Mouse (Mus musculus): ENCODE results near the gene Smim15.

Gene Smim15

DNA sequence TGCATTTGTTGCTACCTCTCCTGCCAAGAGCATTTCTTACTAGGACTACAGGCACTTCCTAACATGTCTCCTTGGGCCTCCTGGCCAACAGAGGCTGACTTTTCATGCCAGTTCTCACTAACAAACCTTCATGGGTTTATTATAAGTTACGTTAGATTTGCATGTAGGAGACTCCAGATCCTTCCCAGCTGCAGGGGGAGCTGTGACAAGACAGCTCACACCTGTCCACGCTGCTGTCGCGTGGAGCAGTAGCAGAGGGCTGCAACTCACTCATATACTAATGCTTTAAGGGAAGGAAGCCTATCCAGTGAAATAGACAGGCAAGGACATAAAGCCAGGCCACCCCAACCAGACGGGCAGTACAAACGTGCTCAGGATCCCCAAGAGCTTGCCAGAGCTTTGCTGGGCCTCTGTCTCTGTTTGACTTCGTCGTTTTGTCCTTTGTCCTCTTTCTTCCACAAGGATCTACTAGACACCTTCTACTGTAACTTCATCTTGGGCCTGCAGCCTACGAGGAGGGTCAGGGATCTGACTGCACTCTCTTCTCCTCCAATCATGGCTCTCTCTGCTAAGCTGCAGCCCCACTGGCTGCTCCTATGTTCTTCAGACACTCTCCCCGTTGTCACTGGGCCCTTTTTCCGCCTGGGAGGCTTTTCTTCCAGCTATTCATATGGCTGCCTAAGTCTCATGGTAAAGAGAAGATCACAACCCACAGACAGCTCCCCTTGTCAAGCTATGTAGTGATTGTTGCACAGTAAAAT lies 19.3 kb downstream of the Smim15 start:
- no peak for DNase-seq (ENCODE audit: low spot score)

DNA sequence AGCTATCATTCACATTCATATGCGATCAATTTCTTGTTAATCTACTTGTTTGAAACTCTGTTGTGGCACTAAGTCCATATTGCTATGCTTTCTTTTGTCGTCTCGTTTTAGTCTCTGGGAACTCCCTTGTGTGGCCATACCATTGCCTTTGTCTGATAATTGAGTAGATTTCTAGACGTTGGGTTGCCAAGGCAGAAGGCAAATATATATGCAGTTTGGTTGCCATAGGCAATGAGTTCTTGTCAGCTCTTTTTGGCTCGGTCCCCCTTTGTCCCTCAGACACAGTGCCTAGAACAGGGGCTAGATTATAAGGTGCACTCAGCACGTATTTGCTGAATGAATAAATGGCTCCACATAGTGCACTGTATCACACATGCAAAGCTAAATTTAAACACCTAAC lies 20.1 kb downstream of the Smim15 start:
- DNase-seq (ENCODE audit: low spot score) = peak; percentile 50

DNA sequence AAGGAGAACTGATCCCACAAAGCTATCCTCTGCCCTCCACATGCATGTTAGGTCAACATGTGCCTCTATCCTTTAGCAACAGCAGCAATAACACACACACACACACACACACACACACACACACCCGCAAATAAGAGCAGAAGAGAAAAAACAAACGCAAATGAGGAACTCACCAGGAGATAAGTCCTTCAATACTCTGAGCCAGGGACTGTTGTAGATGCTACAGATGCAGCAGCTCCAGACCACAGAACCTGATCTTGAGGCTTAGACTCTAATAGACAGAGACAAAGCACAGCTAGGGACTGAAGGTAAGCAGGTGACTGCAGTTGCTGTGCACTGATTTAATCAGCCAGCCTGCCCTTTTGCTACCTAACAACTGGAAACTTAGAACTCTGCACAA lies 21.8 kb downstream of the Smim15 start:
- no peak for DNase-seq (ENCODE audit: low spot score)

DNA sequence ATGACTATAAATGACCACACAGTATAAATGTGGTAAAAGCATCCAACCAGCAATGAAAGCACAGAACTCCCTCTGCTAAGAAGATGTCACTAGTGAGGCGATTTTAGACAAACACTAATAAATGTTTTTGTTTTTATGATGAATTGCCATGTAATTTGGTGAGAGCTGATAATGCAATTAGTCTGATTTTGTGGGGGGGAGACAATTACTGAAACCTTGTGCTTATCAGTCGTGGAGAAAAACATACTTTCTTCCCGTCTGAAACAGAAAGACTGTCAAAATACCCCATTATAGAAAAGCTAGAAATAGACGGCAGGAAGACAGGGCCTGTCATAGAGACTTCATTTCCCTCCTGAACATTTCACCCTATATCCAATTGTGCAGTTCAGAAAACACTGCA lies 24.9 kb downstream of the Smim15 start:
- no peak for DNase-seq (ENCODE audit: low spot score)

DNA sequence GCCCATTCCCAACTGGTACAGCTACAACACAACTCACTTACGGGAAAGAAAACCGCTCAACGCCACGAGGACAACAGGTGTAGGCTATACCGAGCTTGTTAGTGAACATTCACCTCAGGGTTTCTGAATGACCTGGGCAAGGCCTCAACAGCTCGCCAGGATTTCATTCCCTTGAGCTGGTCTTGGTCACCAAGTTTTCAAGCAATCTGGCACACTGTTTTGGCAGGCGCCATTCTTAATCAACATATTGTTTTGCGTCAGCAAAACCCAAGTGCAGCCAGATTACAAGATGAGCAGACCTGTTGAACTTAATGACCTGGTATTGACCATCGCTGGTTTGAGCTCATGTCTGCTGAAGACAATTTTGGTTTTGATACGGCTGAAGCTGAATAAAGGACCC lies 25.9 kb downstream of the Smim15 start:
- DNase-seq (ENCODE audit: low spot score) = no peak

DNA sequence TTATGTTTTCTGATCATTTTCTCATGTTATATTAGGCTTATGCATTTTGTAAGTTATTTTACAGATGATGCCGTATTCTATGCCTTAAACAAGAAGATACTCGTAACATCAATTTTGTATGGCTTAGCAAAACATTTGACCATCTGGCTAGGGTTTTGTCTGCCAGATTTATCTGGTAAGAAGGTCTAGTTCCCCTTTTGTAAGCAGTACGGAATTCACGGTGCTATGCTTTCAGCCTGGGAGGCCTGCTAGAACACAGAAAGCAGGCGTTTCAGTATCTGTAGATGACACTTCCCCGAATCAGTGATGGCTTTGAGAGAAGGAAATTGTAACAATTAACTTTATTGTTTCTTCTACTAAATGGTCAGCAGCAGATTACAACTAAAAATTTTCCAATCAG lies 33.2 kb downstream of the Smim15 start:
- no peak for DNase-seq (ENCODE audit: low spot score)

DNA sequence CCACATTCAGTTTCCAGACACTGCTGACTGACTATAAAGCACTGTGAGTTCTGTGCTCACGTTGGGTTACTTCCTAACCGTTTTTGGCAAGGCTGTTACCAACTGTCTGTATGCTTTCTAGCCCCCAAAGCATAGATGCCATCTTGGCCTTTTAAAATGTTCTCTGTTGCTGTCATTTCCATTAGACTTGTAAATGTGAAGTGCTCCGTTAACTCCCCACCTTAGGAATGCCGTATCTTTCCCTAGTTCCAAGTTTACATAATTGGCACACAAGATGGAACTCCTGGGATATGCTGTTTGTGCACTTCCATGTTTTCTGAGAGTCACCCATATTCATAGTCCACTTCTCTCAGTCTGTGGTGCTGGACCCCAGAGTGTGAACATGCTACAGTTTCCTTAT lies 33.7 kb downstream of the Smim15 start:
- no peak for DNase-seq (ENCODE audit: low spot score)

DNA sequence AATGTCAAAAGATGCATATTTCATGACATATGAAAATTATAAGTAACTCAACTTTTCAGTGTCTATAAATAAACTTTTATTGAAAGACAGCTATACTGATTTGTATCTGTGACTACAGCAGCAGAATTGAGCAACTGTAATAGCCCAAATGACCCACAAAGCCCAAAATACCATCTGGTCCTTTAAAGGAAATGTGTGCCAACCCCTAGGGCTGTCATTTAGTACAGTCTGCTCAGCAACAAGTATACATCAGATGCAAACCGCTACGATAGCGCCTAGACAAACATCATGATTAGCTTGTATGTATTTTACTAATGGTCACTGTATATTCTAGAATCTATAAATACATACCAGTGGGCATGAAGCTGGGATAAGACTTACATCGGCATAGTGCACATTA lies 39.8 kb downstream of the Smim15 start:
- DNase-seq (ENCODE audit: low spot score) = no peak

DNA sequence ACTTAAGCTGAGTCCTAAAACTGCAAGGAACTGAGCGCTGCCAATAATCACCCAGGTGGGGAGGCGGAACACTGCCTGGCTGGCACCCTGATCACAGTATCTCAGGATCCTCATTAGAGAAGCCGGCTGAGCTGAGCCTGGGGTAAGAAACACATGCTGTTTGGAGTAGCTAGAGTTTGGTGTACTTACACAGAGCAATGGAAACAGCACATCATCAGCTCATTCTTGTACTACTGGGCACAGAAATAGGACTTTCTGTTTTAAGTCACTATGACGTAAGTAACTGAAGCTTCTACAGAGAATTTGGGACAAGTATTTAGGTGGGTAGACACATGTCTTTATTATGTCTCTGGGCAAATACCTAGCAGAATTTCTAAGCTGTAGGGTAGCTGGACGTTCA lies 41.8 kb downstream of the Smim15 start:
- no peak for DNase-seq (ENCODE audit: low spot score)

DNA sequence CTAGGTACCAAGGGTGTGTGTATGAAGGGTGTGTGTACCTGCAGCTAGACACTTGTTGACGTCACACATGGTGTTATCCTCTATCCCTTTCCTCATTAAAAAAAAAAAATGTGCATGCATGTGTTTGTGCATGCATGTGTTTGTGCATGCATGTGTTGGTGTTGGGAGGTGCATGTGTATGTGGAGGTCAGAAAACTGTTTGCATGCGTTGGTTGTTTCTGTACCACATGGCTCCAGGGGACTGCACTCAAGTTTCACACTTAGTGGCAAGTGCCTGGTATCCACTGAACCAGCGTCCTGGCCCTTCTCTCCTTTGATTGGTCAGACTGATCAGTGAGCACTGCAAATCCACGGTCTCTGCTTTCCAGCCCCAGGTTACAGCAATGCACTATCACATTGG lies 42.5 kb downstream of the Smim15 start:
- no peak for DNase-seq (ENCODE audit: low spot score)

DNA sequence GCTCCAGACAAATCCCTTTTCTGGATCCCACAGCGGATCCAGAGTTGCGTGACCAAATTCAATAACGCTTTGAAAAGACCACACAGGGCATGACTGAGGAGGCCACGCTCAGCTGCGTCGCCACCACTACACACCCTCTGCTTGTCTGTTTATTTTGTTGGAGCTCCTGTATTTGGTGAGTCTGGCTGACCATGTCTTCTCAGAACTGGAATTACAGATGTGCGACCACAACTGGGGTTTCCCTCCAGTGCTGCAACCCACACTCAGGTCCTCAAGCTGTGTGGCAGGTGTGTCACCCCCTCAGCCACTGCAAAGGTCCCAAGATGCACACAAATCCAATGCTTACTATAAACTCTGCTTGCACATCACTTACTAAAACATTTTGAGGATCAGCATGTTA lies 48.0 kb downstream of the Smim15 start:
- DNase-seq (ENCODE audit: low spot score) = no peak

DNA sequence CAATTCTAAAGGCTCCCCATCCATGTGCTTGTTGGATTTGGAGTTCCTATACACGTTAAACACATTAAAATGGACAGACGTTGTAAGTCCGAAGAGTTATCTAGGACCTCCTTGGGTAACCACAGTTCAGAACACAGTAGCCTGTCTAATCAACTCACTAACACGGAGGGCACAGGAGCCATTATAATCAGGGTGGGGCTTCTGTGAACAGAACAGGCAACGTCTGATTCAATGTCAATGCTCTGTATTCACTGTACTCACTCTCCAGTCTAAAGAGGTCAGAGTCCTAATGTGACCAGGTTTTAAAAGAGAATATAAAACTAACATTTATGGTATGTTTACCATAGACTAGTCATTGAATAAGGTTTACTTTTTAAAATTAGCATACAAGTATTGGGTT lies 50.4 kb downstream of the Smim15 start:
- no peak for DNase-seq (ENCODE audit: low spot score)

DNA sequence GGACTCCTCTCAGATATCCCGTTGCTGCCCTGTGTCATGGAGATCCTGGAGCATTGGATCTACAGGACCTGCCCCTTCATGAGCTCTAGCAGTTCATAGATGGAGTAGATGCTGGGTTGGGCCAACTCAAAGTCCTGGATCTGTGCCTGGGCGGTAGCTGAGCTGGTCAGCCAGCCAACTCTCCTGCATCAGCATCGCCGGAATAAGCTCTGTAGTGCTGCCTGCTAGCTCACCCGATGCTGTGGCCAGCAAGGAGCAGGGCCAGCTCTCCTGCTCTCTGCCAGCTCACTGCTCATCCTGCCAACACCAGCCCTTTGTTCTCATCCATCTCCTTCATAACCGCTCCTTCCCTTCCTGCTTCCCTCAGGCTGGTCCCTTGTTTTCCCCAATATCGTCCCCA lies 51.4 kb downstream of the Smim15 start:
- DNase-seq (ENCODE audit: low spot score) = no peak

DNA sequence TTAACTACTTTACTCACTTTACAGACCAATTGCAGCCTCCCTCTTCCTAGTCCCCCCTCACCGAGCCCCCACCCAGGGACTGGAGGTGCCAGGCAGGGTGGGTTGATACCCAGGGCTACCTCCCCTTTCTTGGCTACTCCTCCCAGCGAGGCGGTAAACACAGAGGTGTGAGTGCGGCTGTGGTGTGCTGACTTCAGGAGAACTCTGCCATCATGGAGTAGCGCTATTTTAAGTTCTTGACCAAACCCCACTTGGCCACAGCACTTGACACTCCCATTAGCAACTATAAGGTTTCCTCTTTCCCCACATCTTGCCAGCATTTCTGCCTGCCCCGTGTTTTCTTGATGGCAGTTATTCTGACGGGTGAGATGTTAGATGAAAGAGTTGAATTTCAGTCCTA lies 52.2 kb downstream of the Smim15 start:
- DNase-seq (ENCODE audit: low spot score) = no peak

Data from embryo, embryonic 10.5 days (tissue).